Mouse (Mus musculus): ENCODE results near the gene Zdhhc22.

DNA sequence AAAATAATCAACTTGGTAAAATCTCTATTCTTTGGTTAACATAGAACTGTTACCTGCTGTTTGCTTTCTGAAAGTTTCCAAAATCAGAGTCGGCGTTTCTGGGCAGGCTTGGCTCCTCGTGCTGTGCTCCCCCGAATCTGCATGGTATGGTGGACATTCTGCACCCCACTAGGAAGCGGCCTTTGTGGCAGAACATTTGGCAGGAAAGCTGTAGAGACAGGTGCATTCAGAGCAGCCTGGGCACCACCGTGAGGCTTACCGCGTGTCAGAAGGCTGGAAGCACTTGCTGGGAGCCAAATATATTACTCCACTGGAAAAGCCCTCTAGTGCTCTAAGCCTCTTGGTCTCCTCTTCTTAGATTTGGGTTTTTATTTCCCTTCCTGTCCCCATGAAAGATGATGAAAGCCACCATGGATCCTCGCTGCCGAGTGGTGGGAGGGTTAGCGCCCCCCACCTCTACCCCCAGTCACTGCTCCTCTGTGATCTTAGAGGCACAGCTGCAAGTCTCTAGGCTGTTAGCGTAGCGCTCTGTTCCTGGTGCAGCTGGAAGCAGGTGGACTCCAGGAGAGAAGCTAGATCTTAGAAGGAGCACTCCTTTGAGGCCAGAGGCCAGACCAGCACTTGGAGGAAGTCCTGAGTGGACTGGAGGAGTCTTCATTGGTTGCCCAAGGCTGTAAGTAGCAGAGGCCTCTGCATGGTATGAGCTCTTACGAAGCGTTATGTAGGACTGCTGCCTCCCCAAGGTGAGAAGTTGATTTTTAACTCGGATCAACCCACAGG lies 25.8 kb downstream of the Zdhhc22 start:
- TF ChIP-seq POLR2A (IDR thresholded peaks at IDR 0.05; ENCODE audit: borderline replicate concordance, control insufficient read depth, low read depth, low read length) (no peak), CTCF (IDR thresholded peaks at IDR 0.05; ENCODE audit: control insufficient read depth, insufficient read depth, low read length) (no peak)

Measured in bone marrow, adult 2 months (tissue).